Mouse (Mus musculus): ENCODE measurements at regions not wholly inside any gene's neighbourhood (a gene's known extent, or its start where the extent isn't known, plus 50 kb on each side); places are given as distances from the start of the nearest gene placed in this dataset.

DNA sequence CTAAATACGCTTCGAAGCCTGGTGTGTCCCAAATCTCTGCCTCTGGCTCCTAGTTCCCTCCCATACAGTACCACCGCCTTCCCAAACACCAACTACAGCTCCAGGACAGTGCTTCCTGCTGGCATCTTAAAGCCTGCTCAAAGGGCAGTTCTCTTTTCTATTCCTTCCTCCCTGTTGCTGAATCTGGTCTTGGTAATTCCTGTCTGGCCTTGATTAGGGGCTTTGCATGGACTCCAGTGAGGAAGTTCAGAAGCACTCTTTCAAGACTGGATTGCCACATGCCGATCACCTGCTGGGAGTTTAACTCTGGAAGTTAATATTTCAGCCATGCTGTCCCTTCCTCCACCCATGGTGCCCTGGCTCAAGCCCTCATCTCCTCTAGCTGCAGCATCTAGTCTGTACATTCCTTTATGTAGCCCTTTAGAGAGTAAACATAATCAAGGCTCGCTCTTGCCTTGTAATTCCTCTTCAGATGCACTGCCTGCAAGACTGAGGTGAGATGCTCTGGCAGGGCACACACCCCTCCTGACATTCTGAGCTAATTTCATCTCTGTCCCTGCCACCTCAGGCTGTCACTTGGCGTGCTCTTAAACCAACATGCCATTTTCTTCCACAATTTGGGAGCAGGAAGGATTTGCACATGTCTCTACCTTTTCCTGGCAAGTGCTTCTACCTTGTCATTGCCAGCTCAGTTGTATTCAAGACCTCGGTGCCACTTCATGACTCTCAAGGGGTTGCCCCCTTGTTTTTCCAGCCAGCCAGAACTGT, 148.8 kb upstream of the Bcl6 start:
- TF ChIP-seq CTCF (IDR thresholded peaks at IDR 0.05; ENCODE audit: low read depth), result no peak
- TF ChIP-seq EP300 (optimal IDR thresholded peaks at IDR 0.05), result no peak

Measured in stomach, postnatal 0 days (tissue).